Mouse (Mus musculus): ENCODE measurements around the gene Depp1. TPM values are rescaled to one million over a fixed set of nuclear protein-coding genes. Genes with fewer than 3 reads are reported as not detected.
"Not testable (repeated sequence)": the region's sequence is repeated elsewhere in the genome, so short reads cannot be mapped to it uniquely, and the experiment has no call there.

Depp1 gene
- polyA plus RNA-seq (2012; rRNA removed) (13.8 and 17.6 TPM in 2 replicates), polyA plus RNA-seq (2014; fragmentation: Nextera tagmentation; extraction: Ambion mirVana) (27.7 and 28.6 TPM in 2 replicates)

DNA sequence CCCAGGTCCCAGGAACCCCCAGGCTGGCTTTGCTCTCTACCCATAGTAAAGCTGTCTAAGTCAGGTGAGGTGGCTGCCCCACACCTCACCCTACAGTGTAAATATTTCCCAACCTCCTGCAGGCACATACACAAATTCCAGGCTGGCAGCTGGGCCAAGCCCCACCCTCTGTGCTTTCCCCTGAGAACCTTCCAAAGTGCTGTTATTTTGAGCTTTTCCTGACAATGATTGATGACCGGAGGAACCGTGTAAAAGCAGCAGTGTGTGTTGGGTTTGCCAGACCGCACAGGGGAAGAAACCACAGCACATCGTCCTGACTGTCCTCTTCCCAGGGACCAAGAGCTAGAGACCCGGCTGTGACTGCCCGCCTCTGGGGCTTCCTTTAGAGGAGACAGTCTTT is at the start of gene Depp1:
TSS of gene Depp1 (plus strand) at position 204 of the 400 bp plus-strand sequence.
- H3K27ac ChIP-seq (replicated peaks; ENCODE audit: low read depth, low read length) = no peak within 1 kb of the TSS
- ATAC-seq (ENCODE audit: low FRiP score, low read depth) = peak; percentile 60; the same call in 1 of the 2 replicates
- WGBS = 32% methylated on average over 5 of the region's 6 CpGs
- peak; percentile 51 for DNase-seq (ENCODE audit: low spot score)
- no peak for TF ChIP-seq POLR2A (IDR thresholded peaks at IDR 0.05; ENCODE audit: borderline replicate concordance, extremely low read depth, insufficient read depth, insufficient read length)
- H3K4me2 ChIP-seq (replicated peaks; ENCODE audit: low read depth, low read length, severe bottlenecking) = no peak within 1 kb of the TSS
- H3K4me3 ChIP-seq (replicated peaks; ENCODE audit: low read length) = 0 out of 2 replicates have a peak within 1 kb of the TSS, but pooled peaks have one; percentile 4
- H3K9ac ChIP-seq (ENCODE audit: low read depth, low read length, severe bottlenecking) = no peak within 1 kb of the TSS
- 0 out of 2 replicates have a peak, but pooled peaks cover 6% of the 10 kb centered on the region for H3K4me1 ChIP-seq (ENCODE audit: control insufficient read depth, insufficient read depth, low read length)
- H3K27me3 ChIP-seq (ENCODE audit: control insufficient read depth, insufficient read depth, low read length) = no peaks in the 10 kb centered on the region
- no peaks in the 10 kb centered on the region for H3K36me3 ChIP-seq (ENCODE audit: control insufficient read depth, insufficient read depth, low read length)
- no peaks in the 10 kb centered on the region for H3K9me3 ChIP-seq (ENCODE audit: control insufficient read depth, low read length)

DNA sequence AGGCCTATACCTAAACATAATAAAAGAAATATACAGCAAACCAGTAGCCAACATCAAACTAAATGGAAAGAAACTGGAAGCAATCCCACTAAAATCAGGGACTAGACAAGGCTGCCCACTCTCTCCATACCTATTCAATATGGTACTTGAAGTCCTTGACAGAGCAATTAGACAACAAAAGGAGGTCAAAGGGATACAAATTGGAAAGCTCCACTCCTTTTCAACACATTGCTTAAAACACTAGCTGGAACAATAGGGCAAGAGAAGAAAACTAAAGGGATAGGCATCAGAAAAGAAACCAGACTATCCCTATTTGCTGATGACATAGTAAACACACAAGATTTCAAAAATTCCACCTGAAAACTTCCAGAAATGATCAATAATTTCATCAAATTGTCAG is 49.4 kb upstream of the Depp1 start:
- not testable (repeated sequence) for H3K27ac ChIP-seq (replicated peaks; ENCODE audit: low read depth, low read length); DNase-seq (ENCODE audit: low spot score); H3K9ac ChIP-seq (ENCODE audit: low read depth, low read length, severe bottlenecking); H3K27me3 ChIP-seq (ENCODE audit: control insufficient read depth, insufficient read depth, low read length); H3K4me1 ChIP-seq (ENCODE audit: control insufficient read depth, insufficient read depth, low read length); H3K4me2 ChIP-seq (replicated peaks; ENCODE audit: low read depth, low read length, severe bottlenecking); H3K9me3 ChIP-seq (ENCODE audit: control insufficient read depth, low read length); H3K36me3 ChIP-seq (ENCODE audit: control insufficient read depth, insufficient read depth, low read length); H3K4me3 ChIP-seq (replicated peaks; ENCODE audit: low read length); ATAC-seq (ENCODE audit: low FRiP score, low read depth)

DNA sequence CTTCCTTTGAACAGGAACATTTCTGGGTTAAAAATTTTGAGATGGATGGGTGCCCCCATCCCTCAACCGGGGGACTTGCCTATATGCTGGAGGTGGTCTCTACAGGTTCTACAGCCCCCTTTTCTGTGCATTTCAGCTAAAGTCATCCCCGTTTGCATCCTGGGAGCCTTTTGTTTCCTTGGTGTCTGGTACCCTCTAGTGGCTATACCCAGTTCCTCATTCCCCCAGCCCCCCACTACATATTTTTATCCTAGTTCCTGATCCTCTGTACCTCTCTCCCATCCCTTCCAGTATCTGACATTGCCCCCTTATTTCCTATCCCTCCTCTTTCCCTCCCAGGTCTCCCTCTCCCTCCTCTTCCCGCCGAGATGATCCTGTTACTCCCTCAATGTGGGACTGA is 43.2 kb upstream of the Depp1 start:
- Histone ChIP-seq H3K27me3 (ENCODE audit: control insufficient read depth, insufficient read depth, low read length) (no peaks in the 10 kb centered on the region), H3K36me3 (ENCODE audit: control insufficient read depth, insufficient read depth, low read length) (no peaks in the 10 kb centered on the region), H3K4me2 (replicated peaks; ENCODE audit: low read depth, low read length, severe bottlenecking) (no peak overlapping the region), H3K4me3 (replicated peaks; ENCODE audit: low read length) (no peak overlapping the region), H3K9me3 (ENCODE audit: control insufficient read depth, low read length) (no peaks in the 10 kb centered on the region), H3K9ac (ENCODE audit: low read depth, low read length, severe bottlenecking) (no peak overlapping the region), H3K27ac (replicated peaks; ENCODE audit: low read depth, low read length) (no peak overlapping the region), H3K4me1 (ENCODE audit: control insufficient read depth, insufficient read depth, low read length) (no peaks in the 10 kb centered on the region)
- ATAC-seq (ENCODE audit: low FRiP score, low read depth) (no peak), DNase-seq (ENCODE audit: low spot score) (no peak)
- WGBS = 50% methylated on average over 4 of the region's 4 CpGs
- no peak for TF ChIP-seq POLR2A (IDR thresholded peaks at IDR 0.05; ENCODE audit: borderline replicate concordance, extremely low read depth, insufficient read depth, insufficient read length)

DNA sequence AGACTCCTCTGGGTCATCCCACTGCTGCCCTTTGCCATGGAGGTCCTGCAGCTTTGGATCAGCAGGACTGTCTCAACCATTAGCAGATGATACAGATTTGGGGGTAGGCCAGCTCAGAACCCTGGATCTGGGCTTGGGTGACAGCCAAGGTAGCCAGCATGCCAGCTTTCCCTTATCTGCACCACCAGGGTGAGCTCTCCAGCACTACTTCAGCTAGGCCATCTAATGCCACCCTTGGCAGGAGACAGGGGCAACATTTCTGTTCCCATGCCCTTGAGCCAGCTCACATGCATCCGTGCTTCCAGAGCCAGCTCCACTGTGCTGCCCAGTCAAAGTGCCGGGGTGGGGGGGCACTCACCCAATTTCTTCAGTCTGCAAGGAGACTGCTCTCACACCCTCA is 34.7 kb upstream of the Depp1 start:
- Histone ChIP-seq H3K9me3 (ENCODE audit: control insufficient read depth, low read length) (no peaks in the 10 kb centered on the region), H3K4me3 (replicated peaks; ENCODE audit: low read length) (no peak overlapping the region), H3K4me2 (replicated peaks; ENCODE audit: low read depth, low read length, severe bottlenecking) (no peak overlapping the region), H3K27ac (replicated peaks; ENCODE audit: low read depth, low read length) (no peak overlapping the region), H3K36me3 (ENCODE audit: control insufficient read depth, insufficient read depth, low read length) (no peaks in the 10 kb centered on the region), H3K9ac (ENCODE audit: low read depth, low read length, severe bottlenecking) (no peak overlapping the region), H3K4me1 (ENCODE audit: control insufficient read depth, insufficient read depth, low read length) (no peaks in the 10 kb centered on the region), H3K27me3 (ENCODE audit: control insufficient read depth, insufficient read depth, low read length) (no peaks in the 10 kb centered on the region)
- ATAC-seq (ENCODE audit: low FRiP score, low read depth) (no peak), DNase-seq (ENCODE audit: low spot score) (no peak)
- no peak for TF ChIP-seq POLR2A (IDR thresholded peaks at IDR 0.05; ENCODE audit: borderline replicate concordance, extremely low read depth, insufficient read depth, insufficient read length)
- 90% methylated on average over 2 of the region's 2 CpGs for WGBS

DNA sequence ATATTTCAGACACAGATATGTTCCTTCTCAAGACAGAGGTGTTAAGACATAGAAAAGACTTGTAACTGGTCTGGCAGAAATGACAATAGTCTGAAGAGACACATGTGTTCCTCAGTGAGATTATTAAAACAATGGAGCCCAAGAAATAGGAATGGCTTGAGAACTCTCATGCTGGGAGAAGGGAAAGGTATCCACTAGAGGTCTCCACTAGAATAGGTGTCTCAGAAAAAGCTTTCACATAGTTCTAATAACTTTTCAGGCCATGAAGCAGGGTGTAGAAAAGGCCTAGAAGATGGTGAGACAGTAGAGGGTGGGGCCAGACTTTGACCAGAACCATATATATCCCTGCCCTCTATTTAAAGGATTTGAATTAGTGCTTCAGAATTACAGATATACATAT is 32.3 kb upstream of the Depp1 start:
- DNase-seq (ENCODE audit: low spot score) (no peak), ATAC-seq (ENCODE audit: low FRiP score, low read depth) (no peak)
- Histone ChIP-seq H3K4me1 (ENCODE audit: control insufficient read depth, insufficient read depth, low read length) (no peaks in the 10 kb centered on the region), H3K9me3 (ENCODE audit: control insufficient read depth, low read length) (no peaks in the 10 kb centered on the region), H3K4me2 (replicated peaks; ENCODE audit: low read depth, low read length, severe bottlenecking) (no peak overlapping the region), H3K27ac (replicated peaks; ENCODE audit: low read depth, low read length) (no peak overlapping the region), H3K36me3 (ENCODE audit: control insufficient read depth, insufficient read depth, low read length) (no peaks in the 10 kb centered on the region), H3K4me3 (replicated peaks; ENCODE audit: low read length) (no peak overlapping the region), H3K9ac (ENCODE audit: low read depth, low read length, severe bottlenecking) (no peak overlapping the region), H3K27me3 (ENCODE audit: control insufficient read depth, insufficient read depth, low read length) (no peaks in the 10 kb centered on the region)
- no peak for TF ChIP-seq POLR2A (IDR thresholded peaks at IDR 0.05; ENCODE audit: borderline replicate concordance, extremely low read depth, insufficient read depth, insufficient read length)

All from limb, embryonic 14.5 days (tissue).